Comparison of ENCODE assay signal across 8 mouse cellular contexts in genomic region chr9:41611534-41612451, GRCm38 (mm10).
DNase-seq lines count a peak whose midpoint lies in the region; ATAC-seq lines count a peak whose summit lies in the region.

No protein-coding gene starts in this region.

- H3K9me3 ChIP-seq in liver, embryonic 11.5 days (ENCODE audit: control insufficient read depth, low read length): no peaks in the 10 kb centered on the region
- H3K9me3 ChIP-seq in liver, embryonic 12.5 days (replicated peaks): no peaks in the 10 kb centered on the region
- H3K9me3 ChIP-seq in heart, embryonic 14.5 days (ENCODE audit: control insufficient read depth, low read length): no peaks in the 10 kb centered on the region
- H3K9me3 ChIP-seq in midbrain, embryonic 11.5 days (ENCODE audit: control insufficient read depth, low read length): no peaks in the 10 kb centered on the region

- ATAC-seq in liver, embryonic 11.5 days (replicated peaks; ENCODE audit: low FRiP score): no peak
- ATAC-seq in liver, embryonic 12.5 days: no peak
- peak; percentile 72 for ATAC-seq in common myeloid progenitor, adult 5-6 weeks (replicated peaks; ENCODE audit: low read depth, poor library complexity, severe bottlenecking)
- ATAC-seq in heart, embryonic 14.5 days (ENCODE audit: insufficient number of reproducible peaks, insufficient read depth, low FRiP score, low read depth): no peak
- peak; percentile 91 for ATAC-seq in midbrain, embryonic 11.5 days (ENCODE audit: low FRiP score)

- H3K27ac ChIP-seq in liver, embryonic 11.5 days (ENCODE audit: low read depth, low read length): peak overlapping the region; percentile 43
- no peak overlapping the region for H3K27ac ChIP-seq in liver, embryonic 12.5 days
- H3K27ac ChIP-seq in heart, embryonic 14.5 days (replicated peaks in 1 of 2; ENCODE audit: control insufficient read depth in 1 of 2, insufficient read depth in 1 of 2, low read depth in 2 of 2, low read length in 2 of 2): peak overlapping the region; percentile 43 to 46; a peak in 3 of 4 replicates
- peak overlapping the region; percentile 82 for H3K27ac ChIP-seq in midbrain, embryonic 11.5 days (ENCODE audit: low read depth, low read length)

- 50% methylated on average over 11 of the region's 11 CpGs for WGBS in liver, embryonic 11.5 days
- WGBS in liver, embryonic 12.5 days (ENCODE audit: insufficient replicate concordance): 48% methylated on average over 11 of the region's 11 CpGs
- WGBS in heart, embryonic 14.5 days: 35% methylated on average over 11 of the region's 11 CpGs
- 9% methylated on average over 11 of the region's 11 CpGs for WGBS in midbrain, embryonic 11.5 days

- no peak for DNase-seq in liver, embryonic 11.5 days (ENCODE audit: low spot score)
- peak; percentile 60 to 66 for DNase-seq in layer of hippocampus, adult 8-10 months (ENCODE audit: low spot score in 2 of 2)
- DNase-seq in midbrain, embryonic 11.5 days (ENCODE audit: low spot score, missing footprints): peak; percentile 95
- DNase-seq in testis, postnatal 10 days (ENCODE audit: low spot score): peak; percentile 55
- DNase-seq in thymus, postnatal 10 days (ENCODE audit: low spot score in 2 of 2): no peak

- no peaks in the 10 kb centered on the region for H3K36me3 ChIP-seq in liver, embryonic 11.5 days (ENCODE audit: control insufficient read depth, insufficient read depth, low read length)
- no peaks in the 10 kb centered on the region for H3K36me3 ChIP-seq in liver, embryonic 12.5 days
- H3K36me3 ChIP-seq in heart, embryonic 14.5 days (ENCODE audit: control insufficient read depth, insufficient read depth, low read length): no peaks in the 10 kb centered on the region
- H3K36me3 ChIP-seq in midbrain, embryonic 11.5 days (ENCODE audit: control insufficient read depth, insufficient read depth, low read length): no peaks in the 10 kb centered on the region

- peak overlapping the region; percentile 2; the same call in 1 of the 2 replicates for H3K4me2 ChIP-seq in liver, embryonic 11.5 days
- H3K4me2 ChIP-seq in liver, embryonic 12.5 days: no peak overlapping the region
- peak overlapping the region; percentile 58 for H3K4me2 ChIP-seq in heart, embryonic 14.5 days (ENCODE audit: low read length)
- peak overlapping the region; percentile 33 for H3K4me2 ChIP-seq in midbrain, embryonic 11.5 days

- H3K4me3 ChIP-seq in liver, embryonic 11.5 days (ENCODE audit: low read depth, low read length): no peak overlapping the region
- H3K4me3 ChIP-seq in liver, embryonic 12.5 days: no peak overlapping the region
- peak overlapping the region in 1 of 2 experiments; percentile 13; a peak in 1 of 4 replicates for H3K4me3 ChIP-seq in heart, embryonic 14.5 days (ENCODE audit: control insufficient read depth in 1 of 2, insufficient read depth in 1 of 2, low read depth in 1 of 2, low read length in 2 of 2)
- no peak overlapping the region for H3K4me3 ChIP-seq in midbrain, embryonic 11.5 days (ENCODE audit: low read depth, low read length)

- no peak overlapping the region for H3K9ac ChIP-seq in liver, embryonic 11.5 days (ENCODE audit: low read depth, low read length)
- no peak overlapping the region for H3K9ac ChIP-seq in liver, embryonic 12.5 days
- H3K9ac ChIP-seq in heart, embryonic 14.5 days (ENCODE audit: low read length): no peak overlapping the region
- peak overlapping the region; percentile 43 for H3K9ac ChIP-seq in midbrain, embryonic 11.5 days (ENCODE audit: low read length)

- no peaks in the 10 kb centered on the region for H3K27me3 ChIP-seq in liver, embryonic 11.5 days (replicated peaks; ENCODE audit: control insufficient read depth, insufficient read depth, low read length)
- no peaks in the 10 kb centered on the region for H3K27me3 ChIP-seq in liver, embryonic 12.5 days (replicated peaks)
- no peaks in the 10 kb centered on the region for H3K27me3 ChIP-seq in heart, embryonic 14.5 days (ENCODE audit: control insufficient read depth, insufficient read depth, low read length)
- no peaks in the 10 kb centered on the region for H3K27me3 ChIP-seq in midbrain, embryonic 11.5 days (ENCODE audit: control insufficient read depth, insufficient read depth, low read length)

- H3K4me1 ChIP-seq in liver, embryonic 11.5 days (replicated peaks; ENCODE audit: control insufficient read depth, insufficient read depth, low read length): no peaks in the 10 kb centered on the region
- no peaks in the 10 kb centered on the region for H3K4me1 ChIP-seq in liver, embryonic 12.5 days
- peaks cover 5 to 22% of the 10 kb centered on the region in 2 experiments for H3K4me1 ChIP-seq in heart, embryonic 14.5 days (ENCODE audit: control insufficient read depth in 2 of 2, insufficient read depth in 2 of 2, low read length in 2 of 2)
- H3K4me1 ChIP-seq in midbrain, embryonic 11.5 days (ENCODE audit: control insufficient read depth, insufficient read depth, low read length): peaks cover 39% of the 10 kb centered on the region

Comparison
In these comparisons a context has a peak if more than half of its experiments do, and no peak if none do; other contexts are left out.
1. ATAC-seq: peak in common myeloid progenitor, adult 5-6 weeks (single experiment) and midbrain, embryonic 11.5 days (single experiment); none in liver, embryonic 11.5 days (single experiment), liver, embryonic 12.5 days (single experiment) and heart, embryonic 14.5 days (single experiment).
2. DNase-seq: peak in layer of hippocampus, adult 8-10 months (2 of 2), midbrain, embryonic 11.5 days (single experiment) and testis, postnatal 10 days (single experiment); none in liver, embryonic 11.5 days (single experiment) and thymus, postnatal 10 days (0 of 2).